Mouse (Mus musculus) liver (tissue): ENCODE data around the gene Krt32.

Experiments used
- DNase-seq: peaks from one replicate; pipeline ENCODE4 v3.0.0-alpha.2; 2020; ENCODE audit warnings: mixed read lengths

The Krt32 gene

GRCm38 (mm10) chr11:100050451-100050850, 37.6 kb downstream of the Krt32 start, which contains the start of gene Krt31:
Gene Krt31 (minus strand): TSS chr11:100050551.
- no peak for DNase-seq

GRCm38 (mm10) chr11:100047193-100047592, 40.8 kb downstream of the Krt32 start:
- no peak for DNase-seq

GRCm38 (mm10) chr11:100046303-100046866, 41.6 kb downstream of the Krt32 start:
- no peak for DNase-seq

- no peak for DNase-seq
These were observed 46.6 kb downstream of the Krt32 start, which contains the start of gene Krt34 for GRCm38 (mm10) chr11:100041454-100041853. Gene Krt34 (minus strand): TSS chr11:100041554.
